Mouse (Mus musculus) neural tube, embryonic 10.5 days (tissue): Measurements from ENCODE around the gene Kptn.

Experiments
- DNase-seq: peaks from one replicate; pipeline ENCODE4 v3.0.0-alpha.2; 2017; ENCODE audit warnings: low spot score; ENCODE audit errors: extremely low spot score

The Kptn gene

DNA sequence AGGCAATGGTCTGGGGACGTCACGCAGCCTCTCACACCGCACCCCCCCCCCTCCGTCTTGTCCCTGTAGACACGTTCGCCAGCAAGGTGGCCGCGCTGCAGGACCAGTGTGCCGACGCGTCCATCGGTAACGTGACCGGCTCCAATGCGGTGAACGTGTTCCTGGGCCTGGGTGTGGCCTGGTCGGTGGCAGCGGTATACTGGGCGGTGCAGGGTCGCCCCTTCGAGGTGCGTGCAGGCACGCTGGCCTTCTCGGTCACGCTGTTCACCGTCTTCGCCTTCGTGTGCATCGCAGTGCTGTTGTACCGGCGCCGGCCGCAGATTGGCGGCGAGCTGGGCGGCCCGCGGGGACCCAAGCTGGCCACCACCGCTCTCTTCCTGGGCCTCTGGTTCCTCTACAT, 39.0 kb downstream of the Kptn start:
- DNase-seq = no peak

DNA sequence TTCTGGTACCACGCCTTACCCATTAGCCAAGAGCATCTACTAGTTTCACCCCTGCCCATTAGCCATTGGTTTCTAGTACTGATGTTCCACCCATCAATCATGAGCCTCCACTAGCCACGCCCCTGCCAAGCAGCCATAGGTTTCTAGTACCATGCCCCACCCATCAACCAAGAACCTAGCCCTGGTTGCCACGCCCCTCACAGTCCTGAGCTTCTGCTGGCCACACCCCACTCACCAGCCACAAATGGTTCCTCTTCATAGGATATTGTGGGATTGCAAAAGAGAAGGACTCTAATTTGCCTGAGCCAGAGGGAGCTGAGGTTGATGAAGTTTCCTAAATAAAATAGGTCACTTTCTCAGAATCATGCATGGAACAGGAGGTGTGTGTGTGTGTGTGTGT, 41.0 kb downstream of the Kptn start:
- DNase-seq = no peak

DNA sequence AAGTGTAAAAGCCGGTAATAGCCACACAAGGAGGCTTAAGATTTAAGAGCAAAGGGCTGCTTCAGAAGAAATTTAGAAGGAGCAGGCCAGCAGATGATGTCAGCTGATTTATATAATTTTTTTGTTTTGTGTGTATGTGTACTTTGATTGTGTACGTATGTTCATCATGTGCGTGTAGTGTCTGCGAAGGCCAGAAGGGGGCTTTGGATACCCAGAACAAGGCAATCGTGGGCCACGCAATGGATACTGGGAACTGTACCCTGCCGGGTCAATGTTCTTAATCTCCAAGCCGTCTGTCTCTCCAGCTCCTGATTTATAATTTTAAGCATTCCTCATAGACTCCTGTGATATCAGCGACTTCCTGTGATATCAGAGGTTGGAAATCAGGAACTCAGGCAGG, 41.6 kb downstream of the Kptn start:
- DNase-seq = no peak

DNA sequence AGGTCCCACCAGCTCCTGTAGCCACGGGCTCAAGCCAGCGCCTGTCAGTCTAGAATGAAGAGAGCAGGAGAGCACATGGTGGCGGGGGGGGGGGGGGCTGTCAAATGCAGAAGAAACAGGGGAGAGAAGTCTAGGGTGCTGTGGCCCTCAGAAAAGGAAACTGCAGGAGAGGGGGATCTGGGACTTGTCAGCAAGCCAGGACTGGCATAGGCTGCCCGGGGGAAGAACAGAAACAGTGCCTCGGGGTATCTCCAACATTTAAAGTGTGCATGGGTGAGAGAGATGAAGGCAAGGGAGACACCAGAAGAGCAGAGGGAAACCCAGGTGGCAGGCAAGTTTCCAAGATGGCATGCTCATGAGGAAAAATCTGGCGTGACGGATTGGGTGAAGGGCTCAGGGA, 42.3 kb downstream of the Kptn start:
- no peak for DNase-seq

DNA sequence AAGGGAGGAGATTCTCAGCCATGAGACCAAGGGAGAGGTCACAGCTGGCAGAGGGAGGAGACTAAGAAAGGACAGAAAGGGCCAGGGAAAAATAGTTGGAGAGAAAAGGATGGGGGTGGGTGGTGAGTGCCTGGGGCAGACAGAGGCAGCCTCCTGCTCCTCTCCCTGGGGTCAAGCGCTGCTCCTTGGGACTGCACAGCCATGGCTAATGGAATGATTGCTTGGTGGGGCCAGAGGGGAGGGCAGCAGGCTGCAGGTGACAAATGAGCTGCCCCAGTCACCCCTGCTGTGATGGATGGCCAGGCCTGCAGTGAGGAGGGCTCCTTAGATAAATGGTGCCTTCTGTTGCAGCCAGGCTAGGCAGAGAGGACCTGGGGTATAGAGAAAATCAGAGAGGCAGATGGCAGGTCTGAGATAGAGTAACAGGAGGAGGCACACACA, 52.5 kb downstream of the Kptn start:
- peak; percentile 87 for DNase-seq

DNA sequence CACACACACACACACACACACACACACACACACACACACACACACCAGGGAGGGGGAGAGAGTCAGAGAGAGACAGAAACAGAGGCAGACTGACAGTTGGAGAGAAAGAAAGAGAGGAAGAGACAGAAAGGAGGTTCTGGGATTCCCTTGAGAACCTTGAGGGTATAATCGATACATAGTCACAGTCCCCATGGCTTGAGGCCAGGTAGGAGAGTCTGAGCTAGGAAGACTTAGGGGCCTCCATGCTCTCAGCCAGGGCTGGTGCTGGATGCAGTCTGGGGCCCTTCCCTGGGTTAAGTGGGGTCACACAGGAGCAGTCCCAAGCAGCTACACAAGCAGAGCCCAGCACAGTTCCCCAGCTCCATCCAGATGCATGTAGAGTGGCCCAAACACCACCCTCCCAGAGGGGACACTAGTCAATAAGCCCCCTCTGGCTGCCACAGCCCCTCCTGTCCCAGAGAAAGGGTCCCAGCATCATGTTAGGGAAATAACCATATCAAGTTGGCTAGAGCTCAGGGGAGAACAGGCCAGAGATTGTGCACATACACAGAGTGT, 53.0 kb downstream of the Kptn start:
- DNase-seq = peak; percentile 65

DNA sequence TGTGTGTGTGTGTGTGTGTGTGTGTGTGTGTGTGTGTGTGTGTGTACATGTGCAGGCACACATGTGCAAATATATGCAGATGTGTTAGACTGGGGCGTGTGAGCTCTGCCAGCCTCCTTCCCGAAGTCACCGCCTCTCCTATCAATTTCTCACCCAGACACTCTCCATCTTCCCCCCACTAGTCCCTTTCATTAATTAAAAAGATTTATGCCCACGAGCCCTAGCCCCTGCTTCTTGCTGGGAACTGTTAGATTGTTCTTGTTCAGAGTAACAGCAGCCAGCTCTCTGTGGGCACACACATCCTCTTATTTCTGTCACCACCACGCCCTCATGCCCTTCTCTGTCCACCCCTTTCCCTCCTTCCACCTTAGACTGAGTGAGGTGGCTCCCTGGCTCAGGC, 53.5 kb downstream of the Kptn start:
- DNase-seq = no peak

DNA sequence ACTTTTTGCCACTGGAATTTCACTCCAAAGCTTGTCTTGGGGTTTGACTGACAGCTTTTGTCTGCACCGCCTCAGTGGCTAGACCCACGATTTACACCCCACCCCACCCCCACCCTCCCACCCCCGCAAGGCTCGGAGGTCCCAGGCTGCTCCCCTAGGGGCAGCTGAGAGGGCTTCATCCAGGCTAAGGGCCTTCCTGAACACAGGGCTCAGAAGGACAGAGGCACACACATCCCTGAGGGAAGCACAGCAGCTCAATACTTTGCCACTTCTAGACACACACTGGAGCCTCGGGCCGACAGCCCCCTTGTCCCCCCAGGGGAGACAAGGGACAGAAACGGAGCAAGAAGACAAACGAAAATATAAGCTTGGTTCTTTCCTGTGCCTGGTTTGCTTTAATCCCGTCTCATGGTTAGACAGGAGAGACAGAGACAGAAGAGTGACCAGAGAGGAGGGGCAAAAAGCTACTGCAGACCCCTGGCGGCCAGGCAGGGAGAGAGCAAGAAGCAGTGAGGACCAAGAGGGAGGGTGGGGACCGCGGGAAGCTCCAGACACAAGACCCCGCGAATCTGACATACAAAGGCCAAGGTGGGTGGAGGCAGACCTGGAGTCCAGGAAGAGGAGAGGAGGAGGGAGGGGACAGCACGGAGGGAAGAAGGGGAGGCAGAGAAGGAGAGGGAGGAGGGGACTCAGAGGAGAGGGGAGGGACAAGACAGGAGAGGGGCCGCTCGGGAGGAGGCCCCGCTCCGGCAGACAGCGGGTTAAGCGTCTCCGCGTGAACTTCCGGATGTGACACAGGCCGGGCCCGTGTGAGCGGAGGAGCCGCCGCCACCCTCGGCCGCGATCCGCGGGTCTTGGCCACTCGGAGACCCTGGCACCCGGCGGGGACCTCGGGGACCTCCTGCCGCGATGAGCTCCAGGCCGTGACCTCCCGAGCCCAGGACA, 55.2 kb downstream of the Kptn start, which contains the start of gene Meis3:
Meis3 (plus strand) TSS at position 494 of the 945 bp plus-strand sequence.
- peak; percentile 80 for DNase-seq

DNA sequence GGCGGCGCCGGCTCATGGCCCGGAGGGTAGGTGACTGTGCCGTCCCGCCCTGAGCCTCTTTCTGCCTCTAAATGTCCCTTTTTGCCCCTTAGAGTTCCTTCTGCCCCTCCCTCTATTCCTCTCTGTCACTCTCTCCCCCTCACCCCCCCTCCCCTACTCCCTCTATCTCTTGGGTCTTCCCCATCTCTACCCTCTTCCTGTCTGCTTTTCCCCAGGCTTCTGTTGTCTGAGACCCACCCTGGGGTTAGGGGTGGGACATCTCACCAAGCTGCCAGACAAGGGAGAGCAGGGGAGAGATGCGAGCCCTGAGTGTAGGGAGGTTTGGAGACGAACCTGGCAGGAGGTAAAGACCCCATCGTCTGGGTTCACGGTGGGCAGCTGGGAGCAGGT, 55.8 kb downstream of the Kptn start:
- DNase-seq = peak; percentile 25
